9 mouse cellular contexts compared by ENCODE assay signal in the genomic region with DNA sequence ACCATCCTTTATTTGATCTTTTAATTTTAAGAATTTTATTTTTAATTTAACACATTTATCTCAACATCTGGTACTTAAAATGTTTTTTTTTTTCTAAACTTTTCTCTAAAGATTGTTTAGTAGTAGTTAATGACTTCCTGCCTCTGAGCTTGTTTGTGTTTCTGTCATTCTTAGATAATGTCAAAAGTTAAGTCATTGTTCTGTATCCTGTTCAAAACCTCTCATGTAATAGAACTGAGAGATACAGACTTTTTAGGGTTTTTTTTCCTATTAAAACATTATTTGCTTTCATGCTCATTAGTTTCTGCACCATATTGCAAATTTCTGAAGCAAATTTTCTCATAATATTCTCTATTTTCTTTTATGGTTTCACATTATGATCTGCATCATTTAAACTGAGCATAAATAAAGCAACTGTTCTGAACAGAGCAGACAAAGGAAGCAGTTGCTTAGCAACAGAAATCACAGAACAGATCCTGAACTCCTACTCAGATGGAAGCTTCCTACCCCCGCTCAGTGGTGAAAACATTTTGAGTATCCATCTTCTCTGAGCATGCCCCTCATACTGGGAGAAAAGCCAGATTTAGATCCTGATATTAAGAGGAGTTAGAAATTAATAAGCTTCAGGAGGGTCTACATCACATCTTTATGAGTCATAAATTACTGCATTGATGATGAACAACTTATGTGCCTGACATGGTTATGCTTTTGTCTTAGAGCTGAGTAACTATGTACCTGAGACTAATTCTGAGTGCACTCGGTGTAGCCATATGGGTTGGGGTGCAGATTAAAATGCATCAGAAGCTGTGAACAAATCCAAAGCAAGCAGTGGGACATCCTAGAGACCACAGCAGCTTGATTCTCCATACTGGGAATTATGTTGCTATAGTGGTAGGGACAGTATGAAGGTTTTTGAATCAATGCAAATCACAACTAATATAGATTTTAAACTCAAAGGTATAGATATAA.
DNase-seq lines count a peak whose midpoint lies in the region; ATAC-seq lines count a peak whose summit lies in the region.
"Had no signal": no experiment of that assay in that cellular context is flagged by ENCODE, and none has a peak within 500 bp of the region (broad histone marks: within the 10 kb centered on the region; RNA-seq: fewer than 3 reads in every experiment).

No protein-coding gene starts in this region.

- no peak overlapping the region for H3K9ac ChIP-seq in midbrain, embryonic 14.5 days (replicated peaks; ENCODE audit: low read length)

- H3K9me3 ChIP-seq in midbrain, embryonic 14.5 days (ENCODE audit: control insufficient read depth, low read length): no peaks in the 10 kb centered on the region

- WGBS in midbrain, embryonic 14.5 days: 37% methylated on average over 2 of the region's 2 CpGs

- peak; percentile 80 for DNase-seq in right cerebral cortex, adult 18-20 months
- DNase-seq in right cerebral cortex, postnatal 14 days: no peak
- DNase-seq in layer of hippocampus, adult 18-20 months (ENCODE audit: low spot score in 2 of 2): peak; percentile 71 to 90
- peak; percentile 85 for DNase-seq in midbrain, embryonic 14.5 days
- no peak for DNase-seq in T-cell, adult 2 months (ENCODE audit: low spot score)
- no peak for DNase-seq in spleen, adult 18-20 months
- DNase-seq in gastrocnemius, postnatal 14 days: no peak

- peak; percentile 86 for ATAC-seq in midbrain, embryonic 14.5 days (ENCODE audit: low FRiP score, low TSS enrichment)
- ATAC-seq in megakaryocyte, adult 5-6 weeks (ENCODE audit: poor library complexity, severe bottlenecking): no peak

- intact Hi-C loops in gastrocnemius, postnatal 14 days (cut with DNase I; ENCODE audit: low total_unique reads): no loop called here

- peak overlapping the region; percentile 50; the same call in 1 of the 2 replicates for H3K27ac ChIP-seq in midbrain, embryonic 14.5 days (replicated peaks; ENCODE audit: low read depth, low read length)

- H3K4me1 ChIP-seq in midbrain, embryonic 14.5 days (ENCODE audit: control insufficient read depth, insufficient read depth, low read length): no peaks in the 10 kb centered on the region

- no peak overlapping the region for H3K4me2 ChIP-seq in midbrain, embryonic 14.5 days (ENCODE audit: low read length)

- H3K27me3 ChIP-seq in midbrain, embryonic 14.5 days (ENCODE audit: control insufficient read depth, insufficient read depth, low read length): no peaks in the 10 kb centered on the region
- H3K27me3 ChIP-seq: CH12.LX had no signal

- H3K36me3 ChIP-seq in midbrain, embryonic 14.5 days (ENCODE audit: control insufficient read depth, insufficient read depth, low read length): no peaks in the 10 kb centered on the region

- no peak overlapping the region for H3K4me3 ChIP-seq in midbrain, embryonic 14.5 days (replicated peaks; ENCODE audit: low read depth, low read length)

Comparison
In these comparisons a context has a peak if more than half of its experiments do, and no peak if none do; other contexts are left out.
1. DNase-seq: peak in right cerebral cortex, adult 18-20 months (single experiment), layer of hippocampus, adult 18-20 months (2 of 2) and midbrain, embryonic 14.5 days (single experiment); none in right cerebral cortex, postnatal 14 days (single experiment), T-cell, adult 2 months (single experiment), spleen, adult 18-20 months (0 of 2) and gastrocnemius, postnatal 14 days (single experiment).